Comparison of ENCODE assay signal across 24 mouse cellular contexts in the genomic region with DNA sequence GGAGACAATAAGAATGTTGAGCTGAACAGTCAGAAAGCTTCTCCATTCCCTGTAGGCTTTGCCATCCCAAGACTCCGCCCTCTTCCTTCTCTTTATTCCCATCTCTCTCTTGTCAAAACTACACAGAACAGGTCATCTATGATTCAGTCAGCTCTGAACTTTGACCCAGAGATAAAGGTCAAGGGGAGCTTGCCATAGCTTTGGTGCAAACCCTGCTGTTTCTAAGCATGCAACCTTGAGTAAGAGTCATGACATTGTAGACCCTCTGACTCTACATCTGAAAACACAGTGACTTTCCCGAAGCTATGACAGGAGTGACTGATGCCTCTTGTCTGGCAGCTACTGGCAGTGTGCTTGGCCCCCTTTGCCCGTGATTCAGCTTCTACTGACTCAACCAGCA. TPM values are rescaled to one million over a fixed set of nuclear protein-coding genes. Genes with fewer than 3 reads are reported as not detected.
DNase-seq lines count a peak whose midpoint lies in the region; ATAC-seq and TF ChIP-seq lines count a peak whose summit lies in the region.
"Had no signal": no experiment of that assay in that cellular context is flagged by ENCODE, and none has a peak within 500 bp of the region (broad histone marks: within the 10 kb centered on the region; RNA-seq: fewer than 3 reads in every experiment).

No protein-coding gene starts in this region.

- no peak overlapping the region for H3K4me2 ChIP-seq in midbrain, embryonic 15.5 days
- H3K4me2 ChIP-seq: embryonic facial prominence, embryonic 12.5 days; embryonic facial prominence, embryonic 15.5 days; heart, embryonic 13.5 days; hindbrain, embryonic 12.5 days; hindbrain, embryonic 15.5 days had no signal

- no peaks in the 10 kb centered on the region for H3K27me3 ChIP-seq in midbrain, embryonic 15.5 days (replicated peaks)
- H3K27me3 ChIP-seq: CH12.LX; embryonic facial prominence, embryonic 12.5 days; embryonic facial prominence, embryonic 15.5 days; hindbrain, embryonic 12.5 days; hindbrain, embryonic 15.5 days had no signal

- peak overlapping the region; percentile 68; the same call in 1 of the 2 replicates for H3K27ac ChIP-seq in gastrocnemius, adult 2 months
- no peak overlapping the region for H3K27ac ChIP-seq in midbrain, embryonic 15.5 days
- H3K27ac ChIP-seq: embryonic facial prominence, embryonic 12.5 days; embryonic facial prominence, embryonic 15.5 days; heart, embryonic 13.5 days; hindbrain, embryonic 12.5 days; hindbrain, embryonic 15.5 days had no signal

- no peak overlapping the region for H3K4me3 ChIP-seq in gastrocnemius, adult 2 months
- H3K4me3 ChIP-seq in midbrain, embryonic 15.5 days = no peak overlapping the region
- H3K4me3 ChIP-seq: embryonic facial prominence, embryonic 12.5 days; embryonic facial prominence, embryonic 15.5 days; heart, embryonic 13.5 days; hindbrain, embryonic 12.5 days; hindbrain, embryonic 15.5 days had no signal

- H3K9me3 ChIP-seq in midbrain, embryonic 15.5 days = no peaks in the 10 kb centered on the region
- H3K9me3 ChIP-seq: embryonic facial prominence, embryonic 12.5 days; embryonic facial prominence, embryonic 15.5 days; heart, embryonic 13.5 days; hindbrain, embryonic 12.5 days; hindbrain, embryonic 15.5 days had no signal

- no peak overlapping the region for H3K9ac ChIP-seq in midbrain, embryonic 15.5 days
- H3K9ac ChIP-seq: embryonic facial prominence, embryonic 12.5 days; embryonic facial prominence, embryonic 15.5 days; forebrain, postnatal 0 days; heart, embryonic 13.5 days; hindbrain, embryonic 12.5 days; hindbrain, embryonic 15.5 days had no signal

- no peak for ATAC-seq in midbrain, embryonic 15.5 days (replicated peaks)
- ATAC-seq: forebrain, embryonic 14.5 days; forebrain, postnatal 0 days; intestine, postnatal 0 days had no signal

- no peaks in the 10 kb centered on the region for H3K36me3 ChIP-seq in midbrain, embryonic 15.5 days (replicated peaks)
- H3K36me3 ChIP-seq: embryonic facial prominence, embryonic 12.5 days; embryonic facial prominence, embryonic 15.5 days; G1E; heart, embryonic 13.5 days; hindbrain, embryonic 12.5 days; hindbrain, embryonic 15.5 days had no signal

- intact Hi-C loops in gastrocnemius, adult 2 months (cut with DNase I) = no loop called here

- peak; percentile 27 to 77 for DNase-seq in adrenal gland, adult (ENCODE audit: inconsistent age in 2 of 2, low spot score in 1 of 2)
- DNase-seq in adrenal gland, postnatal 25 days = no peak
- DNase-seq in gastrocnemius, adult 2 months = no peak
- DNase-seq in gastrocnemius, postnatal 10 days = no peak
- DNase-seq in 3T3-L1 (ENCODE audit: low read depth, low spot score) = peak; percentile 39
- peak; percentile 26 to 33 for DNase-seq in adrenal gland, postnatal 36 days
- DNase-seq: B cell, adult 2 months; cerebellum, adult 11 months; cerebellum, adult 2 months; cerebellum, adult 9-11 months; cerebellum, postnatal 25 days; forebrain, postnatal 0 days; gastrocnemius, postnatal 36 days; kidney, adult 2 months had no signal

- peaks cover 12% of the 10 kb centered on the region for H3K4me1 ChIP-seq in midbrain, embryonic 15.5 days
- H3K4me1 ChIP-seq: heart, embryonic 13.5 days; hindbrain, embryonic 12.5 days; hindbrain, embryonic 15.5 days had no signal

- no peak for TF ChIP-seq CTCF in gastrocnemius, adult 2 months (IDR thresholded peaks at IDR 0.05)

- 89% methylated on average over 3 of the region's 3 CpGs for WGBS in midbrain, embryonic 15.5 days

RNA-seq across cellular contexts. Expression of a gene that starts 24.5 kb away (rescaled TPM):
- total RNA-seq in adrenal gland, postnatal 25 days (2021) = 16.8 TPM in 2 replicates
- 10 to 100 TPM; 35.5 to 75.4 TPM for total RNA-seq in gastrocnemius, adult 2 months (2021)
- total RNA-seq in gastrocnemius, postnatal 10 days (2021) = 100 to 1,000 TPM; 202 to 254 TPM
- 10 to 100 TPM; 27.3 to 39.8 TPM for total RNA-seq in adrenal gland, postnatal 36 days (2021)
- polyA plus RNA-seq in midbrain, embryonic 15.5 days (2015; fragmentation: Nextera tagmentation; extraction: Ambion mirVana) = 22.3 and 22.7 TPM in 2 replicates
- total RNA-seq: CH12.LX had no signal
- polyA plus RNA-seq: G1E had no signal

RNA-seq across cellular contexts. Expression of a gene that starts 52.5 kb away (rescaled TPM):
- 1.4 and 2.3 TPM in 2 replicates for total RNA-seq in adrenal gland, postnatal 25 days (2021)
- under 1 TPM; 0.15 to 0.22 TPM for total RNA-seq in gastrocnemius, adult 2 months (2021)
- 1 to 10 TPM; 1.4 to 2.0 TPM for total RNA-seq in gastrocnemius, postnatal 10 days (2021)
- total RNA-seq in adrenal gland, postnatal 36 days (2021) = 10 to 100 TPM in 1 of 2 experiments, 1 to 10 TPM in 1; 2.7 to 24.5 TPM
- 7.3 and 8.9 TPM in 2 replicates for polyA plus RNA-seq in midbrain, embryonic 15.5 days (2015; fragmentation: Nextera tagmentation; extraction: Ambion mirVana)
- total RNA-seq: CH12.LX had no signal
- polyA plus RNA-seq: G1E had no signal

Comparison
In these comparisons a context has a peak if more than half of its experiments do, and no peak if none do; other contexts are left out.
1. DNase-seq: peak in adrenal gland, adult (2 of 2), 3T3-L1 (single experiment) and adrenal gland, postnatal 36 days (2 of 2); none in adrenal gland, postnatal 25 days (single experiment), gastrocnemius, adult 2 months (single experiment) and gastrocnemius, postnatal 10 days (single experiment).